Mouse (Mus musculus) spleen, postnatal 10 days (tissue): ENCODE measurements at regions not wholly inside any gene's neighbourhood (a gene's known extent, or its start where the extent isn't known, plus 50 kb on each side); places are given as distances from the start of the nearest gene placed in this dataset.

ENCODE experiments used
- DNase-seq, 2 experiments: peaks; one replicate each; pipeline ENCODE4 v3.0.0; 2021 to 2022; ENCODE audit warnings: low spot score in 2 of 2

GRCm38 (mm10) chr14:79854216-79854615 lies 83.1 kb upstream of the Pcdh8 start:
- no peak for DNase-seq

DNA sequence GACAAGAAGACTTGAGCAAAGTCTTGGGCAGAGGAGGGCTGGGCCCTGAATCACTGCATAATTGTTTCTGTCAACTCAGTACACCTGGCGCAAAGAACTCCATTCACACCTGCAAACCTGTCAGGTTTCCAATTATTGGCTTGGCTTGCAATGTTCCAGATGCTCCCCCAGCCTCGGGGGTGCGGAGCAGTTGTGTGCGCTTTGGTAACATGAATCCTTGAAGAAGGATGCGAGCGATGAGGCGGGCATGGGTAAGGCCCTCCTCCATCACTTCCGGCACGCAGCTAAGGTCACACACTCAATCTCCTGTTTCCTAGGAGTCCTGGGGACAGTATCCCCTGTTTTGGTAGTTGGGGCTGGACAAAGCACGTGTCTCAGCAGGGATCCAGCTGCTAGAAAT lies 81.6 kb upstream of the Pcdh8 start:
- DNase-seq = no peak

GRCm38 (mm10) chr14:79851795-79852194 lies 80.7 kb upstream of the Pcdh8 start:
- no peak for DNase-seq

- no peak for DNase-seq
These were observed 80.1 kb upstream of the Pcdh8 start for GRCm38 (mm10) chr14:79851231-79851630.

DNA sequence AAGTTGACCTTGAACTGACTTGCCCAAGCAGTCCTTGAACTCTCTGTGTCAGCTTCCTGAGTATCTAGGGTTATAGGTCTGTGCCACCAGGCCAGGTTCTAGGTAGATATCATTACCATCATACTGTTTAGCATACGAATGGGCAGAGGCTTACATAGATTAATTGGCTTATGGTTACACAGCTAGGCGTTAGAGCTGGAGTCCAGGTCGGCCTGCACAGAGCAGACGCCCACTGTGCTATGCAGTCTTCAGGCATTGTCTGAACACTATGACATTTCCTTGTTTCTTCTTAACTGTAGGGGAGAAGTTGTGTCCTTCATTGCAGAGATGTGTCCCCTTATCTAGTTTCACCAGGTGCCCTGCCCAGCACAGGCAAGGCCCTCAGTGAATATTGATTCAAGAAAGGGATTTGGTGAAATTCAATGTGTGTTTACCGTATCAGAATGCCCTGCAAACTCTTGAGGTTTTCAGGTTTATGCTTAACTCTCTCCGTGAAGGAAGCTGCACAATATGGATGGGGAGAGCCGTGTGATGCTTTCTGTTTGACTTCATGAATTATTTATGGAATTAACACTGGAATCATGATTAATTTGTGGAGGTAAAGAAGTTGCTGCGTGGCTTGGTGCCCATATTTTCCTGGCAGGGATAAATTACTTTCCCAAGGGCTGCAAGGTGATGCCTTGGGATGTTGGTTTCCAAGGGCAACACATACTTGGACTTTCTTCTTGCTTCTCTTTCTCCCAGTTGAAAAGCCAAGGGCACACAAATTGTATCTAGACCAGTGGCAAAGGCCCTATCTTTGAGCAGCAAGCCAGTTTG lies 78.7 kb upstream of the Pcdh8 start:
- DNase-seq = no peak

DNA sequence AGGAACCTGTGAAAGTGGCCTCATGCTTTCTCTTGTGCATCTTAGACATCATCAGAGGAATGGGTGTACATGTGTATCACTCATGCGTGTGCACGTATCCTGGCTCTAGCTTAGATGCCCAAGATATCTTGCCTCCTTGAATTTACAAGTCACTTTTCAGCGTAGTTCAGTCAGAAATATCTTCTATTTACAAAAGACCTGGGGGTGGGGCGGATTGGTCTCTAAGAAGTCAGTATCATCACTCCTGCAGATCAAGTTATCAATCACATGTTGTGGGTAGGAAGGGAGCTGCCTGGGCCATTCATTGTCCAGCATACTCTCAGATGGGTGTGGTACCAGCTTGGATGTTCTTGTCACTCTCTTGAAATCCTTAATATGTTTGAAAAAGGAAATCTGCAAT lies 77.0 kb upstream of the Pcdh8 start:
- no peak for DNase-seq

GRCm38 (mm10) chr14:79844306-79844705 lies 73.2 kb upstream of the Pcdh8 start:
- no peak for DNase-seq

GRCm38 (mm10) chr14:79843135-79843550 lies 72.0 kb upstream of the Pcdh8 start:
- DNase-seq = no peak

- no peak for DNase-seq
These were observed 71.6 kb upstream of the Pcdh8 start for GRCm38 (mm10) chr14:79842734-79843133.

GRCm38 (mm10) chr14:79837101-79837500 lies 66.0 kb upstream of the Pcdh8 start:
- DNase-seq = no peak

- DNase-seq = no peak
These were observed 65.1 kb upstream of the Pcdh8 start for GRCm38 (mm10) chr14:79836186-79836585.

- DNase-seq = no peak
These were observed 53.7 kb upstream of the Pcdh8 start for GRCm38 (mm10) chr14:79824670-79825446.

DNA sequence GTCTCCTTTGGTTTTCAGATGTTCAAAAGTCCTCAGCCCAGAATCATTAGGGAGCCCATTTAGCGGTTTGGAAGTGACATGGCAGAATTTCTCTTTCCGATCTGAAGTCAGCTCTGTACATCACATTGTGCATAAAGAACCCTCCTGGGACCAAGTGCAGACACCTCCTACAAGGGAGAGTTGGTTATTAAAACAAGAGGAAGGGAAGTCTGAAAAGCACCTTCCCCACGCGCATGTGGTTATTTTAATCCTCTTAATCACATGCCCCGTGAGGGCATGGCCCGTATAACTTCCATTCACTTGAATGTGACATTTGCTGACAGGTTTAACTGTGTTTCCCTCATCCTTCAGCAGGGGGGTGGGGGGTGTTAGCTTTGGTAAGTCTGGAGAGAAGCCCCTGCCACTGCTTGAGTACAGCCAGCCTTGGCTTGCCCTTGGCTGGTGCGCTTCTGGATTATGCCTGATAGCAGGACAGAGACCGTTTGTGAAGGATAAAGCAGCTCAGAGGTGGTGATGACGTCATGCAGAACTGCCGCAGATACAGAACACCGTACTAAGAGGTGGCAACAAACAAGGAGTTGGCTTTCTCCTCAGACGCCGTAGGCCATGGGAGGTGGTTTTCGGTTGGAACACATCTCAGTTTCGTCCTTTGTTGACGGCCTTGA lies 51.5 kb upstream of the Pcdh8 start:
- DNase-seq = no peak

GRCm38 (mm10) chr14:79822011-79822435 lies 50.9 kb upstream of the Pcdh8 start:
- no peak for DNase-seq

GRCm38 (mm10) chr14:79821352-79822010 lies 50.4 kb upstream of the Pcdh8 start:
- no peak for DNase-seq
